Mouse (Mus musculus) skeletal muscle tissue, postnatal 0 days (tissue): ENCODE data around the gene Micall2. TPM values are rescaled to one million over a fixed set of nuclear protein-coding genes. Genes with fewer than 3 reads are reported as not detected.

Source experiments
- microRNA-seq, 2 experiments: library from miRNA; unstranded; fragments of <30 nt; microRNA quantifications; one replicate each; pipeline ENCODE4; 2016
- polyA plus RNA-seq: library from polyadenylated mRNA; unstranded; fragments of >200 nt; fragmentation: Nextera tagmentation; extraction: Ambion mirVana; gene quantifications from 2 replicates; pipeline ENCODE4 v1.2.1, GENCODE M21; 2015

Micall2 gene
- 1.3 and 1.5 TPM in 2 replicates for polyA plus RNA-seq

GRCm38 (mm10) chr5:139735677-139736503 is at the start of gene Micall2:
Micall2 (minus strand) TSS chr5:139736336.

GRCm38 (mm10) chr5:139775216-139775926 is 39.2 kb upstream of the Micall2 start, which contains the start of gene Ints1:
Ints1 (minus strand) TSS chr5:139775674.

Small RNA genes within 50 kb of the gene (microRNA-seq; reads per million reads assigned to microRNA genes)
- gene Mir7037 = 0 reads per million in 2 experiments

Other genes starting within 250 kb of the Micall2 start
- not detected in 2 replicates for gene Uncx, start 192.8 kb downstream of the Micall2 start, polyA plus RNA-seq
- 8.6 and 9.9 TPM in 2 replicates for gene Ints1, start 39.3 kb upstream of the Micall2 start, polyA plus RNA-seq
- 10.3 and 10.4 TPM in 2 replicates for gene Mafk, start 55.2 kb upstream of the Micall2 start, polyA plus RNA-seq
- 0.36 and 0.39 TPM in 2 replicates for gene Tmem184a, start 83.6 kb upstream of the Micall2 start, polyA plus RNA-seq
- not detected in 2 replicates for gene Gm26938, start 90.1 kb upstream of the Micall2 start, polyA plus RNA-seq
- gene Psmg3, start 90.5 kb upstream of the Micall2 start, polyA plus RNA-seq = 32.1 and 34.8 TPM in 2 replicates
- gene Elfn1, start 171.6 kb upstream of the Micall2 start, polyA plus RNA-seq = 0.06 and 0.15 TPM in 2 replicates